Mouse (Mus musculus) limb, embryonic 14.5 days (tissue): ENCODE data around the gene Kcnq2. TPM values are rescaled to one million over a fixed set of nuclear protein-coding genes. Genes with fewer than 3 reads are reported as not detected.

Experiments
- ATAC-seq: fragments of 200-750 bp; cut with Nextera tagmentation; 2 replicates; pipeline ENCODE4 v1.8.0; 2017; ENCODE audit warnings: low read depth, moderate number of reproducible peaks, moderate TSS enrichment; ENCODE audit not compliant: low FRiP score
- DNase-seq: peaks from one replicate; pipeline ENCODE4 v3.0.0-alpha.2; 2015; ENCODE audit warnings: low spot score
- H3K27ac ChIP-seq: fragments of 300-500 bp; sonication (generic); replicated peaks from 2 replicates; pipeline ENCODE4 v1.5.1; 2014; ENCODE audit warnings: low read depth, mild to moderate bottlenecking, low read length, moderate library complexity, mixed read lengths
- H3K27me3 ChIP-seq: fragments of 300-500 bp; sonication (generic); 2 replicates; pipeline ENCODE4 v1.6.1; 2014; ENCODE audit warnings: low read length, mixed read lengths; ENCODE audit not compliant: control insufficient read depth, insufficient read depth
- H3K36me3 ChIP-seq: fragments of 300-500 bp; sonication (generic); 2 replicates; pipeline ENCODE4 v1.6.1; 2014; ENCODE audit warnings: mild to moderate bottlenecking, low read length, moderate library complexity, mixed read lengths; ENCODE audit not compliant: control insufficient read depth, insufficient read depth
- H3K4me1 ChIP-seq: fragments of 300-500 bp; sonication (generic); 2 replicates; pipeline ENCODE4 v1.6.1; 2014; ENCODE audit warnings: antibody characterized with exemption, low read length, mixed read lengths; ENCODE audit not compliant: control insufficient read depth, insufficient read depth
- H3K4me2 ChIP-seq: fragments of 300-500 bp; sonication (generic); replicated peaks from 2 replicates; pipeline ENCODE4 v1.6.1; 2014; ENCODE audit warnings: low read depth, mild to moderate bottlenecking, low read length, moderate library complexity; ENCODE audit not compliant: severe bottlenecking
- H3K4me3 ChIP-seq: fragments of 300-500 bp; sonication (generic); replicated peaks from 2 replicates; pipeline ENCODE4 v1.5.1; 2014; ENCODE audit warnings: low read length
- H3K9ac ChIP-seq: fragments of 300-500 bp; sonication (generic); 2 replicates; pipeline ENCODE4 v1.6.1; 2014; ENCODE audit warnings: mild to moderate bottlenecking, low read depth, low read length, moderate library complexity; ENCODE audit not compliant: severe bottlenecking
- H3K9me3 ChIP-seq: fragments of 300-500 bp; sonication (generic); 2 replicates; pipeline ENCODE4 v1.6.1; 2016; ENCODE audit warnings: low read length; ENCODE audit not compliant: control insufficient read depth
- POLR2A ChIP-seq: fragments of 200-500 bp; IDR thresholded peaks from 2 replicates; pipeline ENCODE4 v1.8.0; 2012; ENCODE audit warnings: inconsistent platforms, mild to moderate bottlenecking, moderate library complexity, borderline replicate concordance; ENCODE audit not compliant: insufficient read depth, insufficient read length; ENCODE audit errors: extremely low read depth
- WGBS: fragments of 180-500 bp; shearing (Covaris S2); extraction: QIAGEN DNeasy Blood & Tissue Kit; methylation state at CpG from one replicate; pipeline ENCODE4 v1.1.7; 2014; 5-methylcytosine and 5-hydroxymethylcytosine counted together
- polyA plus RNA-seq, 2 experiments: library from polyadenylated mRNA; depleted of rRNA in 1 of 2; stranded (reverse) in 1 of 2; unstranded in 1 of 2; fragments of >200 nt; fragmentation: Nextera tagmentation in 1 of 2; extraction: Ambion mirVana in 1 of 2; gene quantifications; 2 replicates each; pipeline versions ENCODE4 v1.2.1 to v1.2.3; 2012 to 2014

The Kcnq2 gene
- polyA plus RNA-seq, 2 experiments = 0.28 TPM; not detected in 1

GRCm38 (mm10) chr2:181166469-181166868, 31.4 kb upstream of the Kcnq2 start:
- no peaks in the 10 kb centered on the region for H3K9me3 ChIP-seq
- no peak overlapping the region for H3K9ac ChIP-seq
- H3K4me2 ChIP-seq = no peak overlapping the region
- H3K27ac ChIP-seq = no peak overlapping the region
- H3K4me3 ChIP-seq = no peak overlapping the region
- ATAC-seq (no peak), DNase-seq (no peak)
- H3K4me1 ChIP-seq = no peaks in the 10 kb centered on the region
- H3K36me3 ChIP-seq = no peaks in the 10 kb centered on the region
- 80% methylated on average over 5 of the region's 5 CpGs for WGBS
- H3K27me3 ChIP-seq = no peaks in the 10 kb centered on the region
- TF ChIP-seq POLR2A = no peak

GRCm38 (mm10) chr2:181160821-181161220, 25.7 kb upstream of the Kcnq2 start:
- Histone ChIP-seq H3K4me1 (no peaks in the 10 kb centered on the region), H3K36me3 (no peaks in the 10 kb centered on the region), H3K4me2 (no peak overlapping the region), H3K4me3 (no peak overlapping the region), H3K9ac (no peak overlapping the region), H3K9me3 (no peaks in the 10 kb centered on the region), H3K27ac (no peak overlapping the region), H3K27me3 (peaks cover 27% of the 10 kb centered on the region)
- no peak for TF ChIP-seq POLR2A
- 43% methylated on average over 4 of the region's 4 CpGs for WGBS
- no peak for ATAC-seq
- no peak for DNase-seq

GRCm38 (mm10) chr2:181159771-181160170, 24.7 kb upstream of the Kcnq2 start:
- H3K36me3 ChIP-seq = no peaks in the 10 kb centered on the region

GRCm38 (mm10) chr2:181159091-181159514, 24.0 kb upstream of the Kcnq2 start:
- H3K4me3 ChIP-seq = no peak overlapping the region
- no peak for ATAC-seq
- H3K27ac ChIP-seq = no peak overlapping the region
- no peak for TF ChIP-seq POLR2A
- H3K36me3 ChIP-seq = no peaks in the 10 kb centered on the region
- no peaks in the 10 kb centered on the region for H3K4me1 ChIP-seq
- no peak for DNase-seq
- no peak overlapping the region for H3K4me2 ChIP-seq
- no peak overlapping the region for H3K9ac ChIP-seq
- peaks cover 38% of the 10 kb centered on the region for H3K27me3 ChIP-seq
- WGBS = 59% methylated on average over 7 of the region's 7 CpGs
- no peaks in the 10 kb centered on the region for H3K9me3 ChIP-seq

More at GRCm38 (mm10) chr2:181159771-181160170, 24.7 kb upstream of the Kcnq2 start:
- WGBS = 0% methylated on average over 2 of the region's 2 CpGs
- no peak overlapping the region for H3K4me3 ChIP-seq
- H3K4me2 ChIP-seq = no peak overlapping the region
- peaks cover 38% of the 10 kb centered on the region for H3K27me3 ChIP-seq
- no peak overlapping the region for H3K27ac ChIP-seq
- no peaks in the 10 kb centered on the region for H3K4me1 ChIP-seq
- DNase-seq (no peak), ATAC-seq (no peak)
- H3K9me3 ChIP-seq = no peaks in the 10 kb centered on the region
- H3K9ac ChIP-seq = no peak overlapping the region
- TF ChIP-seq POLR2A = no peak

GRCm38 (mm10) chr2:181158471-181158870, 23.4 kb upstream of the Kcnq2 start:
- no peaks in the 10 kb centered on the region for H3K4me1 ChIP-seq
- DNase-seq = no peak
- TF ChIP-seq POLR2A = no peak
- H3K4me3 ChIP-seq = no peak overlapping the region
- no peak overlapping the region for H3K27ac ChIP-seq
- H3K27me3 ChIP-seq = peaks cover 38% of the 10 kb centered on the region
- no peaks in the 10 kb centered on the region for H3K36me3 ChIP-seq
- H3K9ac ChIP-seq = no peak overlapping the region
- H3K9me3 ChIP-seq = no peaks in the 10 kb centered on the region
- H3K4me2 ChIP-seq = no peak overlapping the region
- 88% methylated on average over 2 of the region's 2 CpGs for WGBS
- ATAC-seq = no peak

- no peak for TF ChIP-seq POLR2A
- peaks cover 38% of the 10 kb centered on the region for H3K27me3 ChIP-seq
Measured at GRCm38 (mm10) chr2:181157716-181158302, 22.7 kb upstream of the Kcnq2 start.

More at GRCm38 (mm10) chr2:181157716-181158302, 22.7 kb upstream of the Kcnq2 start:
- no peaks in the 10 kb centered on the region for H3K4me1 ChIP-seq
- WGBS = 75% methylated on average over 6 of the region's 6 CpGs
- no peak overlapping the region for H3K27ac ChIP-seq
- no peak for ATAC-seq
- no peaks in the 10 kb centered on the region for H3K9me3 ChIP-seq
- no peak overlapping the region for H3K4me3 ChIP-seq
- H3K9ac ChIP-seq = no peak overlapping the region
- no peaks in the 10 kb centered on the region for H3K36me3 ChIP-seq
- no peak for DNase-seq
- no peak overlapping the region for H3K4me2 ChIP-seq
